Mouse (Mus musculus) kidney, postnatal 4 days (tissue): Measurements from ENCODE around the gene Aak1.
"Not testable (repeated sequence)": the region's sequence is repeated elsewhere in the genome, so short reads cannot be mapped to it uniquely, and the experiment has no call there.

Experiments
- DNase-seq, 2 experiments: peaks; one replicate each; pipeline ENCODE4 v3.0.0; 2021; ENCODE audit warnings: mixed read lengths in 2 of 2

Gene Aak1

DNA sequence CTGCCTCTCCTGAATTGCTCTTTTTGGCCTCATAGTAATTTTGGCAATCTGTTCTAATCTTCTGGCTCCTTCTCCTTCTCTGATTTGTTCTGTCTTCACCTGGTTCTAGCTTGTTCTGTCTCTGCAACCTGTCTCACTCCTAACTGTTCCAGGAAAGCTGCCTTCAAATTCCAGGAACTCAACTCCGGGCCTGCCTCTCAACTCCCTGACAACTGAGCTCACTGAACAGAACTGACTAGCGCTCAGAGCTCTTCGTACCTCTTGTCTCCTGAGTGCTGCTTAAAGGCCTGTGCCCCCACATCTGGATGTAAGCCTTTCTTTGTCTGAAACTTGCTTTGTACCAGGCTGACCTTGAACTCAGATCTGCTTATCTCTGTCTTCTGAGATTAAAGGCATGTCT, 183.1 kb downstream of the Aak1 start:
- no peak for DNase-seq

DNA sequence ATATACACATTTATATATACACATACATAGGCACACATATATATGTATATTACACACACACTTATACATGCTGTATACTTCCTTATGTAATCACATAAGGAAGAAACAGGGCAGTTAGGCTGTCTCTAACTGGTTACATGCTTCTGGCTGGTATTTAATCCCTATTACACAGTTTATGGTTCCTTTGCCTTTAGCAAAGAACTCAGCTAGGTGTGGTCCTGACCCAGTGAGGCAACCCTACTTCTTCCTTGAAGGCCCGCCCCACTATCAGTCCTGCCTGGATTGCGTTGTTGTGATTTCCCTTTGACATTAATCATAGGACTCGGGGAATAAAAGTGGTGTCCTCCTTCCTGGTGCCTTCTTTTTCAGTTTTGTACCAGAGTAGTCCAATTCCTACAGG, 185.1 kb downstream of the Aak1 start:
- DNase-seq, result no peak

DNA sequence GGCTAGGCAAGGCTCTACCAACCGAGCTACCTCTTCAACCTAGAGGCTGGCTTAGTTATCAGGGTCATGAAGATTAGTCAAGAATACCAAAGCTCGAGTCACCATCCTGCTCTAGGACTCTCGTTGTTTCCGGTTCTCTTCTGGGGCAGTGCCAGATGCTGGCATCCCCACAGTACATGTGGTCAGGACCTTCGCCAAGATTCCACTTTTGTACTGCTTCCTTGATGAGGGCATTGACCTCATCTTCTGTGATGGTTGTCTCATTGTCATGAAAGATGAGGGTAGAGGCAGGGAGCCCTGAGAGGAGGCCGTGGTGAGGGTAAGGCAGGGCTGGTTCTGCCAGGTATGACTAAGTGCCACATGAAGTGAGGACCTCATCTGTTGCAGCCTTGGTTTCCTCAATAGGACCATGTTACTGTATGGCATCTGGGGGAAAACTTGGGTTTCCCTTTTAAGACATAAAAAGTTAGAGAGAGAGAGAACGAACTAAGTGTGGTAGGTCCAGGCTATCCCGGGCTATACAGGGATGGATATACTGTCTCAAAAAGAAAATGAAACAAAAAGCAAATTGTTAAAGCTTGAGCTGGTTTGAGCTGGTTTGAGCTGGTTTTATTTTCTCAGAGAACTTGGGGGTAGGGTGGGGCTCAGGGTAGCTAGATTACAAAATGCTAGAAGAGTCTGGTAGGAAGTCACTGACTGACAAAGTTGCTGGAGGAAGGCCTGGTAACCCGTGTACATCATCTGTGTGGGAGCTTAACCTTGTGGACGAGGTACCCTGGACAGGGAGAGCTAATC, 188.7 kb downstream of the Aak1 start:
- no peak for DNase-seq

DNA sequence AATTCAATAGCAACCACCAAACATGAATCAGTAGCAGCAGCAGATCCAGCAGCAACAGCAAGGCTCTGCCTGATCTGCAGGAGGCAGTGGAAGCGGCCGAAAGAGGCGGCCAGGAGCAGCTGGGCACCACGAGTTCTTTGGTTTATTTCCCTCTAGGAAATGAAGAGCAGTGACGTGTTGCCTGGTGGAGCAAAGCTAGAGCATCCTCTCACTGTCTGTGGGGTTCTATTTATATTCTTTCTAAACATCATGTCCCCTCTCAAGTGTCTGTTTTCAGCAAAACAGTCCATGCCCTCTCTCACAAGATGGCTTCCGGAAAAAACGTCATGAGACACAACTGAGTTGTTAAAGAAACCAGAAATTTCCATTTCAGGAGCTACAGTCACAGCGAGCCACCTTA, 189.8 kb downstream of the Aak1 start:
- DNase-seq, result no peak

DNA sequence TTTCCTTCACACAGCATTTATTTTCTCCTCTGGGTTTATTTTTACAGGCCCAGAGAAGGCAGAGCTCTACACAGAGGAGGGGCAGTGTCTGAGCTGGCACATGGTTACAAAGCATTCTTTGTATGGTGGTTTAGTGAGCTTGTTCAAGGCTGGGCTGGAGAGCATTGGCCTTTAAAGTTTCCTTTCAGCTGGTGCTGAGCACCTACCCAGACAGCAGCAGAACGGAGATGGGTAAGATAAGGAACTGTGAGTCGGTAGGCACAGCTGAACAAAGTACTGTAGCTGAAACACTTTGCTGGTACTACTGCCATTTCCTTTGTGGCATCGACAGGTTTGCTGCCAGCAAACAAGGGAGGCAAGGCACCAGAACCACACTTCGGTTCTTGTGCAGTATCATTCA, 191.7 kb downstream of the Aak1 start:
- no peak for DNase-seq

DNA sequence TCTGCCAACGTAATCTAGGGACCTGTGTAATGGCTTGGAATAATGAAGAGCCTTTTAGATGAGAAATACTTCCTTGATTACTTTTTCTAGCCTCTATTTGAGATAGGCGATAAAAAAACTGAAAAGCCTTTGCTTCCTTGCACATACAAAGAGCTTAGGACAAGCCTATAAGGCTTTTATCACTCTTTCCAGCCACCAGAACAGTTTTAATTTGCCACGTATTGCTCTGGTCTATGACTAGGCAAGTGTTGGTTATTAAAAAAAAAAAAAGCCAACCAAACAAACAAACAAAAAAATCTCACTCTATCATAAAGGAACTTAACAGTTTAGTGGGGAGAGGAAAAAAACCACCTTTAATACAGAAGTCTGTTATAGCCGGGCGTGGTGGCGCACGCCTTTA, 192.1 kb downstream of the Aak1 start:
- DNase-seq, result no peak

DNA sequence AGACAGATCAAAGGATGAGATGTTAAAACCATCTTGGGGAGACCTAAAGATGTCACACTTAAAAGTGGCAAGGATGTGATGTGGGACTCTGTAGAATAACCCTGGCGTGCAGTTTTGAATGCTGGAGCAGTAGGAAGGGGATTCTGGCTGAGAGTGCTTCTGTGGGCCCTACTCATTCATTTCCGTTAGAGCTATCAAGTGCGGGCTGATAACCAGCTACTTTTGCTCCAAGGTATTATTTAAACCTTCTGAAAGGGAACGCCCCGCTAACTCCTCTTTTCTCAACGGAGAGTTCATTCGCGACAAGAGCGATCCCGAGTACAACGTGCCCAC, 192.7 kb downstream of the Aak1 start:
- no peak for DNase-seq

DNA sequence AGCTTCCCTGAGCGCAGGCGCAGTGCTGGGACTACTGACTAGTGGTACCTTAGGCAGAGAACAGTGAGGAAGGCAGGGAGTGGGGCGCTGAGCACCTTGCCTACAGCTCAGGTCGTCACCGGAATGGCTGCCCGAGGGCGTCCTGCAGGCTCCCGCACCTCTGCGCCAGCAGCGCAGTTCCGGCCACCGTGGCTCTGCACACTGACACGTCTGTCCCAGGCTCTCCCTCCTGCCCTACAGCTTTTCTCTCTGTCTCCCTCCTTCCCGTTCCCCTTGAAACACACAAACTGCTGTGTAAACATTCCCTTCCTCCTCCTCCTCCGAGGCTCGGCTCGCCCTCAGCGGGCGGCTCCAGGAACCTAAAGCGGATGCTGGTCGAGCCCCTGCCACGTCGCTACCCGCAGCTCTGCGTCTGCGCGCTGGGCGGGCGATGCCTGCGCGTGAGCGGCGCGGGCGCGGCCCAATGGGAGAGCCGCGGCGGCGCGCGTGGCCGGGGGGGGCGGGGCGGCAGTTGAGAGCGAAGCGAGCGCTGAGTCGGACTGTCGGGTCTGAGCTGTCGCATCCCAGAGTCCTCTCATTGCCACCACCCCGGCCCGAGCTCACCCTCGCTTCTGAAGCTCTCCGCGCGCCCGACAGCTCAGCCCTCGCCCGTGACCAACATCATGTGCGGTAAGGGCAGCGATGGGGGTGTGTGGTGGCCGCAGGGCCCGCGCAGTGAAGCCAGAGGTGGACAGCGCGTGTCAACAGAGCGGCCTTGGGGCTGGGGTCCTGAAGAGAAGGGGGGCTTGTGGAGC, 193.2 kb downstream of the Aak1 start, which contains the start of gene Gfpt1:
Gfpt1 (plus strand) TSS at position 510 of the 794 bp plus-strand sequence.
- peak; percentile 97 to 98 for DNase-seq

DNA sequence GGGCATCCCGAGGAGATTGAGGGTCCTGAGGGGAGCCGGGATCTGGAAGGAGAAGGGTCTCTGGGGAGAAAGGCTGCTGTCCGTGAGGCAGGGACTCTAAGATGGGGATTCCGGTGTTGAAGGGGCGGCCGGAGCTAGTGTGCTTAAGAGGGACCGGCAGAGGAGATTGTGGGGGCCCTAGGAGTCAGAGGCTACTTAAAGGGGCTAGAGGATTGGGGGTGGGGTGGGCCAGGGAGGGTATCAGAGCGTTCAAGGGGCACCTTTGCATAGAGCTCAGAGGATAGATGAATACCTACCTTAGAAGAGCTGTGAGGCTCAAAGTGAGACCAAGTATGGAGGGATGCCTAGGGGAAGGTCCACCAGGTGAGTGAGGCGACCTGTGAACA, 193.8 kb downstream of the Aak1 start:
- no peak for DNase-seq

DNA sequence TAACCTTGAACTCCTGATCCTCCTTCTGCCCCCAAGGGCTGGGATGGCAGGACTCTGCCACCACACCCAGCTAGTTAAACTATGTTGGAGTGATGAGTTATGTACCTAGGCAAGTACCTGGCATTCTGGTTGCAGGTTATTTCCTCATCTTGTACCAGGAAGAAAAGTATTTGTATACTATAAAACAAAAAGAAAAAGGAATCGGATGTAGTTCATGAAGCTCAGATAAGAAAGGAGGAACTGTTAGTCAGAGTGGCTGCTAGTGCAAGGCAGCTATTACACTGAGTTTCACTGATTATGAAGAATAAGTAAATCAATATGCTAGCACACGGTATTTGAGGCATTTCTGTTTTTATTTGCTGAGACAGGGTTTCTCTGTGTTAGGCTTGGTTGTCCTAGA, 195.6 kb downstream of the Aak1 start:
- DNase-seq, result no peak

DNA sequence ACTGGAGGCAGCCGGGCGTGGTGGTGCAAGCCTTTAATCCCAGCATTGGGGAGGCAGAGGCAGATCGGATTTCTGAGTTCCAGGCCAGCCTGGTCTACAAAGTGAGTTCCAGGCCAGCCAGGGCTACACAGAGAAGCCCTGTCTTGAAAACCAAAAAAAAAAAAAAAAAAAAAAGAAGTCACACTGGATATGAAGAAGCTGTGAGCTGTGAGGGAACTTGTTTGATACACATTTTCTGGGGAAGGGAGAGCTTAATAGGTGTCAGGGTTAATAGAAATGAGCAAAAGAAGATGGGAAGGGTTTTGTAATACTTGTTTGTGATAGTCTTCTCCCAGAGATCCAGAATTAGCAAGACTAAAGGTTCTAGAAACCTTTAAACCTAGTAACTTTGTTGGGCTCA, 196.2 kb downstream of the Aak1 start:
- DNase-seq, result no peak

DNA sequence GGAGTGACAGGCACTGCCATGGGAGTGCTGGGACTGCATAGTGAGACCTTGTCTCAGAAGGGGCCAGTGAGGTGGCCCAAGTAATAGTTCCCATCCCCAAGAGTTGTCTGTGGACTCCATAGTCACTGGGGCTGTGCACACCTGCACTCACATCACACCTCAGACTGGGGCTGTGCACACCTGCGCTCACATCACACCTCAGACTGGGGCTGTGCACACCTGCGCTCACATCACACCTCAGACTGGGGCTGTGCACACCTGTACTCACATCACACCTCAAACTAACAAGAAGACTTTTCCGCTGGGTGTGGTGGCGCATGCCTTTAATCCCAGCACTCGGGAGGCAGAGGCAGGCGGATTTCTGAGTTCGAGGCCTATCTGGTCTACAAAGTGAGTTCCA, 199.4 kb downstream of the Aak1 start:
- DNase-seq, result not testable (repeated sequence)

DNA sequence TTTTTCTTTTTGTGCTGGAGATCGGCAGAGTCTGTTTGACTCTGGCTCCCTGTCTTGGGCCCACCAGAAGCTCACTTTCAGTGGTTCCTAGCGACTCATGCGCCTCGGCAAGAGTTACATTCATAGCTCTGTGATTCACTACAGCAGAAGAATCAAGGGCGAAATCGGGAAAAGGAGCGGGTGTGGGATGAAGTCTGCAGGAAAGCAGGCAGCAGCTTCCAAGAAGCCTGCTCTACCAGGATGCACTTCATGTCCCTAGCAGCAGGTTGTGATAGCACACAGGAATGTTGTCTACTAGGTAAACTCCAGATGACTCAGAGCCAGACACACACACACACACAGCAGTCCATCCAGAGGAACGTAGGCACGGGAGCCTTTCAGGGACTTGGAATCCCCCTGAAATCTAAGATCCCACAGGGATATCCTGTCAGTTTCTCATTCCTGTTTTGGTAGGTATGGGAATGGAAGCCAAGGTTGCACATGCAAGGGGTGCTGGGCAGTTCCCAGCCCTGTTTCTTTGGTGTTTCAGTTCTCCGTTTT, 202.6 kb downstream of the Aak1 start:
- DNase-seq, result no peak
